10 mouse cellular contexts compared by ENCODE assay signal in the genomic region with DNA sequence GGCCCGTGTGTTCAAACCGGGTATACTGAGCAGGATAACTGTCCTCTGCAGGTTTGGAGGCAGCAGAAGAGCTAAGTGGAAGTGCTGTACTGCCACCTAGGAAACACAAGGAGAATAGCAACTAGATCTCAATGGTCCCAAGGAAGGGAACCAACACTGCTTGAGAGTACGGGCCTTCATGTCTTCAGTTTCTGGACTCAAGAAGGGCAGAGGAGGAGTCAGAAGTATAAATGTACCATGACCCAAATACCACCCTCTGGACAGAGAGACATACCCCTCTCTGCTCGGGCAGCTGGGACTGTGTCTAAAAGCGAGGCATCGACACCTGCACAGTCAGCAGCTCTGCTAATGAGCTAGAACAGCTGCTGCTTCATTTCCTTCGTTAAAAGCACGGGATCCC. TPM values are rescaled to one million over a fixed set of nuclear protein-coding genes. Genes with fewer than 3 reads are reported as not detected.
DNase-seq lines count a peak whose midpoint lies in the region; ATAC-seq and TF ChIP-seq lines count a peak whose summit lies in the region.
"Had no signal": no experiment of that assay in that cellular context is flagged by ENCODE, and none has a peak within 500 bp of the region (broad histone marks: within the 10 kb centered on the region; RNA-seq: fewer than 3 reads in every experiment).

No protein-coding gene starts in this region.

- TF ChIP-seq POLR2A in kidney, adult 2 months (IDR thresholded peaks at IDR 0.05; ENCODE audit: low read depth, low read length) = no peak
- TF ChIP-seq POLR2A in thymus, adult 2 months (IDR thresholded peaks at IDR 0.05; ENCODE audit: control insufficient read depth, extremely low read depth, insufficient read depth, low read length, poor library complexity) = no peak
- TF ChIP-seq POLR2A in embryonic fibroblast, embryonic 13.5 days (IDR thresholded peaks at IDR 0.05; ENCODE audit: low read depth, low read length) = no peak

- WGBS in kidney, adult 2 months = 61% methylated on average over 8 of the region's 8 CpGs
- WGBS in thymus, adult 2 months = 66% methylated on average over 8 of the region's 8 CpGs

- no peak overlapping the region for H3K4me3 ChIP-seq in kidney, adult 2 months (ENCODE audit: insufficient read depth, low read depth, low read length)
- H3K4me3 ChIP-seq in thymus, adult 2 months (ENCODE audit: control insufficient read depth, insufficient read depth, low read length) = no peak overlapping the region
- H3K4me3 ChIP-seq in embryonic fibroblast, embryonic 13.5 days (ENCODE audit: insufficient read depth, low read length) = no peak overlapping the region
- H3K4me3 ChIP-seq: lung, embryonic 15.5 days; stomach, embryonic 15.5 days had no signal

- peak; percentile 67 for TF ChIP-seq CTCF in kidney, adult 2 months (conservative IDR thresholded peaks at IDR 0.05; ENCODE audit: insufficient read depth, insufficient read length, low read depth, low read length)
- no peak for TF ChIP-seq CTCF in thymus, adult 2 months (IDR thresholded peaks at IDR 0.05; ENCODE audit: borderline replicate concordance, control insufficient read depth, extremely low read depth, insufficient read depth, low read length, poor library complexity)
- peak; percentile 35; the same call in 1 of the 2 replicates for TF ChIP-seq CTCF in embryonic fibroblast, embryonic 13.5 days (IDR thresholded peaks at IDR 0.05; ENCODE audit: borderline replicate concordance, insufficient read depth, low read length)

- no peaks in the 10 kb centered on the region for H3K4me1 ChIP-seq in kidney, adult 2 months (ENCODE audit: control insufficient read depth, insufficient read depth, low read length)
- no peaks in the 10 kb centered on the region for H3K4me1 ChIP-seq in thymus, adult 2 months (replicated peaks; ENCODE audit: control insufficient read depth, insufficient read depth, low read length)
- no peaks in the 10 kb centered on the region for H3K4me1 ChIP-seq in embryonic fibroblast, embryonic 13.5 days (ENCODE audit: control insufficient read depth, insufficient read depth, low read length)
- H3K4me1 ChIP-seq: lung, embryonic 15.5 days; stomach, embryonic 15.5 days had no signal

- ATAC-seq in activated CD4-positive, CD25-positive, alpha-beta regulatory T cell, adult 4 months = no peak

- no peaks in the 10 kb centered on the region for H3K36me3 ChIP-seq in kidney, adult 2 months (ENCODE audit: control insufficient read depth, insufficient read depth, low read length)
- H3K36me3 ChIP-seq in thymus, adult 2 months (ENCODE audit: control insufficient read depth, insufficient read depth, low read length) = no peaks in the 10 kb centered on the region
- H3K36me3 ChIP-seq: lung, embryonic 15.5 days; stomach, embryonic 15.5 days had no signal

- DNase-seq in kidney, adult 2 months = peak; percentile 23
- no peak for DNase-seq in kidney, postnatal 4 days
- DNase-seq in thymus, postnatal 0 days (ENCODE audit: low spot score) = peak; percentile 3
- no peak for DNase-seq in thymus, adult 2 months
- DNase-seq in testis, postnatal 10 days (ENCODE audit: low spot score) = no peak
- DNase-seq: cerebellum, adult 9-11 months had no signal

- H3K27ac ChIP-seq in kidney, adult 2 months (ENCODE audit: insufficient read depth, low read depth, low read length) = no peak overlapping the region
- no peak overlapping the region for H3K27ac ChIP-seq in thymus, adult 2 months (ENCODE audit: control insufficient read depth, insufficient read depth, low read length)
- H3K27ac ChIP-seq in embryonic fibroblast, embryonic 13.5 days (ENCODE audit: insufficient read depth, low read length) = no peak overlapping the region
- H3K27ac ChIP-seq: lung, embryonic 15.5 days; stomach, embryonic 15.5 days had no signal

- H3K27me3 ChIP-seq in kidney, adult 2 months (replicated peaks; ENCODE audit: control insufficient read depth, insufficient read depth, low read length) = no peaks in the 10 kb centered on the region
- H3K27me3 ChIP-seq in thymus, adult 2 months (ENCODE audit: control insufficient read depth, insufficient read depth, low read length) = no peaks in the 10 kb centered on the region
- H3K27me3 ChIP-seq: stomach, embryonic 15.5 days had no signal

RNA-seq across cellular contexts. Expression of gene Col6a5, which starts 27.7 kb away (rescaled TPM):
- 0.23 and 0.34 TPM in 2 replicates for polyA plus RNA-seq in kidney, adult 2 months (2012; rRNA removed)
- 0.28 and 0.42 TPM in 2 replicates for polyA plus RNA-seq in thymus, postnatal 0 days (2015; fragmentation: Nextera tagmentation; extraction: Ambion mirVana)
- polyA plus RNA-seq in thymus, adult 2 months (2012; rRNA removed) = 0.79 and 0.84 TPM in 2 replicates
- 0.39 TPM in 1 of 2 replicates, not detected in the other for polyA plus RNA-seq in embryonic fibroblast, embryonic 13.5 days (2011; ENCODE audit: insufficient read length, low read depth, missing spikeins)
- not detected for polyA plus RNA-seq in activated CD4-positive, CD25-positive, alpha-beta regulatory T cell, adult 4 months (2017; shearing (Covaris generic))

Comparison
In these comparisons a context has a peak if more than half of its experiments do, and no peak if none do; other contexts are left out.
1. DNase-seq: peak in kidney, adult 2 months (single experiment) and thymus, postnatal 0 days (single experiment); none in kidney, postnatal 4 days (0 of 2), thymus, adult 2 months (single experiment) and testis, postnatal 10 days (single experiment).